Comparison of ENCODE assay signal across 16 mouse cellular contexts in genomic region chr2:50417643-50418042, GRCm38 (mm10).
DNase-seq lines count a peak whose midpoint lies in the region; ATAC-seq and TF ChIP-seq lines count a peak whose summit lies in the region.
"Had no signal": no experiment of that assay in that cellular context is flagged by ENCODE, and none has a peak within 500 bp of the region (broad histone marks: within the 10 kb centered on the region; RNA-seq: fewer than 3 reads in every experiment).

No protein-coding gene starts in this region.

- no peaks in the 10 kb centered on the region for H3K4me1 ChIP-seq in heart, embryonic 12.5 days (replicated peaks)
- 0 out of 2 replicates have a peak, but pooled peaks cover 3% of the 10 kb centered on the region for H3K4me1 ChIP-seq in lung, embryonic 16.5 days (replicated peaks; ENCODE audit: control insufficient read depth, insufficient read depth, low read length)
- H3K4me1 ChIP-seq in forebrain, postnatal 0 days (ENCODE audit: insufficient read depth) = no peaks in the 10 kb centered on the region
- H3K4me1 ChIP-seq: forebrain, embryonic 15.5 days; heart, embryonic 13.5 days; hindbrain, embryonic 13.5 days had no signal

- H3K9me3 ChIP-seq in heart, embryonic 12.5 days (replicated peaks) = no peaks in the 10 kb centered on the region
- no peaks in the 10 kb centered on the region for H3K9me3 ChIP-seq in lung, embryonic 16.5 days (ENCODE audit: control insufficient read depth, low read length)
- no peaks in the 10 kb centered on the region for H3K9me3 ChIP-seq in forebrain, postnatal 0 days (ENCODE audit: low read length)
- H3K9me3 ChIP-seq: forebrain, embryonic 15.5 days; heart, embryonic 13.5 days; hindbrain, embryonic 13.5 days had no signal

- no peaks in the 10 kb centered on the region for H3K27me3 ChIP-seq in heart, embryonic 12.5 days (replicated peaks)
- H3K27me3 ChIP-seq in lung, embryonic 16.5 days (ENCODE audit: control insufficient read depth, insufficient read depth, low read depth, low read length) = peaks cover 6% of the 10 kb centered on the region
- H3K27me3 ChIP-seq in forebrain, postnatal 0 days (ENCODE audit: insufficient read depth, low read length) = no peaks in the 10 kb centered on the region
- H3K27me3 ChIP-seq: CH12.LX; forebrain, embryonic 15.5 days; heart, embryonic 13.5 days; hindbrain, embryonic 13.5 days had no signal

- H3K4me2 ChIP-seq in heart, embryonic 12.5 days = no peak overlapping the region
- H3K4me2 ChIP-seq in lung, embryonic 16.5 days (ENCODE audit: low read depth, low read length) = no peak overlapping the region
- H3K4me2 ChIP-seq in forebrain, postnatal 0 days (ENCODE audit: low read depth) = no peak overlapping the region
- H3K4me2 ChIP-seq: forebrain, embryonic 15.5 days; heart, embryonic 13.5 days; hindbrain, embryonic 13.5 days had no signal

- H3K36me3 ChIP-seq in heart, embryonic 12.5 days = no peaks in the 10 kb centered on the region
- H3K36me3 ChIP-seq in lung, embryonic 16.5 days (ENCODE audit: control insufficient read depth, insufficient read depth, low read length) = no peaks in the 10 kb centered on the region
- no peaks in the 10 kb centered on the region for H3K36me3 ChIP-seq in forebrain, postnatal 0 days (ENCODE audit: insufficient read depth)
- H3K36me3 ChIP-seq: forebrain, embryonic 15.5 days; heart, embryonic 13.5 days; hindbrain, embryonic 13.5 days had no signal

- 76% methylated on average over 5 of the region's 5 CpGs for WGBS in heart, embryonic 12.5 days
- WGBS in lung, embryonic 16.5 days = 57% methylated on average over 5 of the region's 5 CpGs
- 86% methylated on average over 5 of the region's 5 CpGs for WGBS in forebrain, postnatal 0 days

- H3K27ac ChIP-seq in heart, embryonic 12.5 days (ENCODE audit: poor library complexity, severe bottlenecking) = no peak overlapping the region
- peak overlapping the region; percentile 73 for H3K27ac ChIP-seq in lung, embryonic 16.5 days (ENCODE audit: low read length)
- H3K27ac ChIP-seq in forebrain, postnatal 0 days (ENCODE audit: low read depth, low read length) = no peak overlapping the region
- H3K27ac ChIP-seq: forebrain, embryonic 15.5 days; heart, embryonic 13.5 days; hindbrain, embryonic 13.5 days; hindbrain, postnatal 0 days had no signal

- no peak for TF ChIP-seq CTCF in forebrain, postnatal 0 days (IDR thresholded peaks at IDR 0.05; ENCODE audit: low read depth)

- no peak for ATAC-seq in heart, embryonic 12.5 days (ENCODE audit: insufficient number of reproducible peaks, low FRiP score)
- peak; percentile 87 for ATAC-seq in lung, embryonic 16.5 days (ENCODE audit: low read depth)
- no peak for ATAC-seq in forebrain, postnatal 0 days
- ATAC-seq: forebrain, embryonic 15.5 days; hindbrain, postnatal 0 days had no signal

- no peak overlapping the region for H3K4me3 ChIP-seq in heart, embryonic 12.5 days
- H3K4me3 ChIP-seq in lung, embryonic 16.5 days (ENCODE audit: low read length) = no peak overlapping the region
- H3K4me3 ChIP-seq in forebrain, postnatal 0 days (ENCODE audit: low read depth, low read length) = no peak overlapping the region
- H3K4me3 ChIP-seq: forebrain, embryonic 15.5 days; heart, embryonic 13.5 days; hindbrain, embryonic 13.5 days had no signal

- DNase-seq in heart, postnatal 4 days = peak; percentile 5
- DNase-seq in lung, postnatal 14 days = peak; percentile 3
- DNase-seq in forebrain, postnatal 0 days = no peak
- no peak for DNase-seq in MN1 (ENCODE audit: low spot score)
- DNase-seq: adrenal gland, adult 8-10 months; adrenal gland, postnatal 36 days; cerebellum, adult 2 months; cerebellum, postnatal 10 days; gastrocnemius, postnatal 14 days had no signal

- H3K9ac ChIP-seq in heart, embryonic 12.5 days = no peak overlapping the region
- no peak overlapping the region for H3K9ac ChIP-seq in lung, embryonic 16.5 days (ENCODE audit: low read length)
- no peak overlapping the region for H3K9ac ChIP-seq in forebrain, postnatal 0 days
- H3K9ac ChIP-seq: forebrain, embryonic 15.5 days; heart, embryonic 13.5 days; hindbrain, embryonic 13.5 days had no signal

Comparison
In these comparisons a context has a peak if more than half of its experiments do, and no peak if none do; other contexts are left out.
1. DNase-seq: peak in heart, postnatal 4 days (single experiment) and lung, postnatal 14 days (single experiment); none in forebrain, postnatal 0 days (single experiment) and MN1 (single experiment).